Mouse (Mus musculus): ENCODE results near the gene Arap1. TPM values are rescaled to one million over a fixed set of nuclear protein-coding genes. Genes with fewer than 3 reads are reported as not detected.

Gene Arap1
- polyA plus RNA-seq, 1 experiment: 24.7 TPM

GRCm38 (mm10) chr7:101385866-101386452 is 38.1 kb downstream of the Arap1 start:
- Histone ChIP-seq H3K4me2 (ENCODE audit: low read depth) (no peak overlapping the region), H3ac (ENCODE audit: control insufficient read depth, insufficient read length) (no peak overlapping the region), H3K27me3 (ENCODE audit: control insufficient read depth, insufficient read depth, insufficient read length) (no peaks in the 10 kb centered on the region), H3K79me2 (ENCODE audit: control insufficient read depth, insufficient read depth) (no peaks in the 10 kb centered on the region), H3K36me3 (ENCODE audit: control insufficient read depth, insufficient read depth) (no peaks in the 10 kb centered on the region), H3K4me3 (no peak overlapping the region)
- TF ChIP-seq MYOG (IDR thresholded peaks at IDR 0.05; ENCODE audit: control insufficient read depth in 1 of 3, insufficient read depth in 1 of 3, insufficient read length in 2 of 3, low read depth in 2 of 3) (no peak), REST (IDR thresholded peaks at IDR 0.05; ENCODE audit: insufficient read depth, insufficient read length) (no peak), MYOD1 (IDR thresholded peaks at IDR 0.05; ENCODE audit: control insufficient read depth in 1 of 3, insufficient read length in 2 of 3, low read depth in 2 of 3) (no peak)

- no peak for TF ChIP-seq E2F4 (IDR thresholded peaks at IDR 0.05; ENCODE audit: insufficient read depth)
- no peak for TF ChIP-seq POLR2AphosphoS2 (IDR thresholded peaks at IDR 0.05; ENCODE audit: insufficient read length, low read depth)
- no peak for TF ChIP-seq REST (IDR thresholded peaks at IDR 0.05; ENCODE audit: insufficient read depth, insufficient read length)
- TF ChIP-seq POLR2A (IDR thresholded peaks at IDR 0.05; ENCODE audit: insufficient read length, low read depth): no peak
- no peak for TF ChIP-seq USF1 (IDR thresholded peaks at IDR 0.05; ENCODE audit: low read depth)
- no peak for TF ChIP-seq MYOD1 (IDR thresholded peaks at IDR 0.05; ENCODE audit: control insufficient read depth in 1 of 3, insufficient read length in 2 of 3, low read depth in 2 of 3)
- no peak for TF ChIP-seq CEBPB (IDR thresholded peaks at IDR 0.05; ENCODE audit: insufficient read depth, poor library complexity, severe bottlenecking)
- no peak for TF ChIP-seq TCF3 (IDR thresholded peaks at IDR 0.05; ENCODE audit: insufficient read length, low read depth)
- TF ChIP-seq MAX (IDR thresholded peaks at IDR 0.05; ENCODE audit: low read depth): no peak
- no peak for TF ChIP-seq MYOG (IDR thresholded peaks at IDR 0.05; ENCODE audit: control insufficient read depth in 1 of 3, insufficient read depth in 1 of 3, insufficient read length in 2 of 3, low read depth in 2 of 3)
- TF ChIP-seq TCF12 (IDR thresholded peaks at IDR 0.05; ENCODE audit: insufficient read depth, poor library complexity, severe bottlenecking): no peak
- TF ChIP-seq SRF (IDR thresholded peaks at IDR 0.05; ENCODE audit: control insufficient read depth, insufficient read length, low read depth): no peak
- no peak overlapping the region for H3K4me2 ChIP-seq (ENCODE audit: low read depth)
- H3ac ChIP-seq (ENCODE audit: control insufficient read depth, insufficient read length): no peak overlapping the region
- H3K79me2 ChIP-seq (ENCODE audit: control insufficient read depth, insufficient read depth): no peaks in the 10 kb centered on the region
- no peaks in the 10 kb centered on the region for H3K27me3 ChIP-seq (ENCODE audit: control insufficient read depth, insufficient read depth, insufficient read length)
- no peak overlapping the region for H3K4me3 ChIP-seq
- H3K36me3 ChIP-seq (ENCODE audit: control insufficient read depth, insufficient read depth): no peaks in the 10 kb centered on the region
These were observed 41.4 kb downstream of the Arap1 start for GRCm38 (mm10) chr7:101389256-101389655.

GRCm38 (mm10) chr7:101391909-101392479 is 44.1 kb downstream of the Arap1 start:
- H3K79me2 ChIP-seq (ENCODE audit: control insufficient read depth, insufficient read depth): no peaks in the 10 kb centered on the region

GRCm38 (mm10) chr7:101393015-101393414 is 45.1 kb downstream of the Arap1 start:
- Histone ChIP-seq H3K4me3 (no peak overlapping the region), H3K4me2 (ENCODE audit: low read depth) (peak overlapping the region; percentile 64), H3K36me3 (ENCODE audit: control insufficient read depth, insufficient read depth) (no peaks in the 10 kb centered on the region), H3K27me3 (ENCODE audit: control insufficient read depth, insufficient read depth, insufficient read length) (no peaks in the 10 kb centered on the region), H3ac (ENCODE audit: control insufficient read depth, insufficient read length) (no peak overlapping the region), H3K79me2 (ENCODE audit: control insufficient read depth, insufficient read depth) (no peaks in the 10 kb centered on the region)
- no peak for TF ChIP-seq E2F4 (IDR thresholded peaks at IDR 0.05; ENCODE audit: insufficient read depth)
- TF ChIP-seq CEBPB (IDR thresholded peaks at IDR 0.05; ENCODE audit: insufficient read depth, poor library complexity, severe bottlenecking): no peak
- TF ChIP-seq POLR2AphosphoS2 (IDR thresholded peaks at IDR 0.05; ENCODE audit: insufficient read length, low read depth): no peak
- no peak for TF ChIP-seq MAX (IDR thresholded peaks at IDR 0.05; ENCODE audit: low read depth)
- no peak for TF ChIP-seq USF1 (IDR thresholded peaks at IDR 0.05; ENCODE audit: low read depth)
- no peak for TF ChIP-seq POLR2A (IDR thresholded peaks at IDR 0.05; ENCODE audit: insufficient read length, low read depth)
- TF ChIP-seq REST (IDR thresholded peaks at IDR 0.05; ENCODE audit: insufficient read depth, insufficient read length): no peak
- no peak for TF ChIP-seq TCF3 (IDR thresholded peaks at IDR 0.05; ENCODE audit: insufficient read length, low read depth)
- no peak for TF ChIP-seq SRF (IDR thresholded peaks at IDR 0.05; ENCODE audit: control insufficient read depth, insufficient read length, low read depth)
- TF ChIP-seq MYOD1 (IDR thresholded peaks at IDR 0.05; ENCODE audit: control insufficient read depth in 1 of 3, insufficient read length in 2 of 3, low read depth in 2 of 3): no peak
- TF ChIP-seq MYOG (IDR thresholded peaks at IDR 0.05; ENCODE audit: control insufficient read depth in 1 of 3, insufficient read depth in 1 of 3, insufficient read length in 2 of 3, low read depth in 2 of 3): no peak
- no peak for TF ChIP-seq TCF12 (IDR thresholded peaks at IDR 0.05; ENCODE audit: insufficient read depth, poor library complexity, severe bottlenecking)

More at GRCm38 (mm10) chr7:101391909-101392479, 44.1 kb downstream of the Arap1 start:
- no peaks in the 10 kb centered on the region for H3K27me3 ChIP-seq (ENCODE audit: control insufficient read depth, insufficient read depth, insufficient read length)
- H3ac ChIP-seq (ENCODE audit: control insufficient read depth, insufficient read length): no peak overlapping the region
- TF ChIP-seq MYOD1 (IDR thresholded peaks at IDR 0.05; ENCODE audit: control insufficient read depth in 1 of 3, insufficient read length in 2 of 3, low read depth in 2 of 3) (no peak), TCF3 (IDR thresholded peaks at IDR 0.05; ENCODE audit: insufficient read length, low read depth) (no peak), MYOG (IDR thresholded peaks at IDR 0.05; ENCODE audit: control insufficient read depth in 1 of 3, insufficient read depth in 1 of 3, insufficient read length in 2 of 3, low read depth in 2 of 3) (no peak), USF1 (IDR thresholded peaks at IDR 0.05; ENCODE audit: low read depth) (no peak), CEBPB (IDR thresholded peaks at IDR 0.05; ENCODE audit: insufficient read depth, poor library complexity, severe bottlenecking) (no peak), MAX (IDR thresholded peaks at IDR 0.05; ENCODE audit: low read depth) (no peak), TCF12 (IDR thresholded peaks at IDR 0.05; ENCODE audit: insufficient read depth, poor library complexity, severe bottlenecking) (no peak)
- H3K36me3 ChIP-seq (ENCODE audit: control insufficient read depth, insufficient read depth): no peaks in the 10 kb centered on the region
- H3K4me2 ChIP-seq (ENCODE audit: low read depth): no peak overlapping the region
- no peak overlapping the region for H3K4me3 ChIP-seq
